Comparison of ENCODE assay signal across 18 mouse cellular contexts in genomic region chr14:56849681-56850080, GRCm38 (mm10). TPM values are rescaled to one million over a fixed set of nuclear protein-coding genes. Genes with fewer than 3 reads are reported as not detected.
DNase-seq lines count a peak whose midpoint lies in the region; ATAC-seq lines count a peak whose summit lies in the region.
"Had no signal": no experiment of that assay in that cellular context is flagged by ENCODE, and none has a peak within 500 bp of the region (broad histone marks: within the 10 kb centered on the region; RNA-seq: fewer than 3 reads in every experiment).

No protein-coding gene starts in this region.

- intact Hi-C loops in left cerebral cortex, postnatal 4 days (cut with DNase I), result no loop called here

- H3K4me2 ChIP-seq in midbrain, embryonic 14.5 days (ENCODE audit: low read length), result no peak overlapping the region
- no peak overlapping the region for H3K4me2 ChIP-seq in liver, embryonic 12.5 days
- H3K4me2 ChIP-seq: hindbrain, embryonic 14.5 days; limb, embryonic 15.5 days; neural tube, embryonic 13.5 days had no signal

- no peaks in the 10 kb centered on the region for H3K27me3 ChIP-seq in midbrain, embryonic 14.5 days (ENCODE audit: control insufficient read depth, insufficient read depth, low read length)
- H3K27me3 ChIP-seq in liver, embryonic 12.5 days (replicated peaks), result no peaks in the 10 kb centered on the region
- H3K27me3 ChIP-seq: limb, embryonic 15.5 days; neural tube, embryonic 13.5 days had no signal

- ATAC-seq in midbrain, embryonic 14.5 days (ENCODE audit: low FRiP score, low TSS enrichment), result no peak
- no peak for ATAC-seq in liver, embryonic 12.5 days
- ATAC-seq: forebrain, postnatal 0 days had no signal

- 73% methylated on average over 2 of the region's 2 CpGs for WGBS in midbrain, embryonic 14.5 days
- 40% methylated on average over 2 of the region's 2 CpGs for WGBS in liver, embryonic 12.5 days (ENCODE audit: insufficient replicate concordance)

- peaks cover 12% of the 10 kb centered on the region for H3K9me3 ChIP-seq in midbrain, embryonic 14.5 days (ENCODE audit: control insufficient read depth, low read length)
- H3K9me3 ChIP-seq in liver, embryonic 12.5 days (replicated peaks), result peaks cover 3% of the 10 kb centered on the region
- H3K9me3 ChIP-seq: limb, embryonic 15.5 days had no signal

- H3K27ac ChIP-seq in midbrain, embryonic 14.5 days (replicated peaks; ENCODE audit: low read depth, low read length), result no peak overlapping the region
- H3K27ac ChIP-seq in liver, embryonic 12.5 days, result no peak overlapping the region
- H3K27ac ChIP-seq: hindbrain, embryonic 14.5 days; limb, embryonic 15.5 days; macrophage; neural tube, embryonic 13.5 days had no signal

- DNase-seq in adrenal gland, adult 2 months, result peak; percentile 7
- no peak for DNase-seq in adrenal gland, adult 18-20 months (ENCODE audit: low spot score in 2 of 2)
- peak; percentile 4 for DNase-seq in left cerebral cortex, postnatal 4 days
- DNase-seq in left cerebral cortex, adult 9 months (ENCODE audit: low spot score in 2 of 2), result no peak
- peak; percentile 5 for DNase-seq in brain, adult 2 months (ENCODE audit: low read depth, low spot score)
- peak; percentile 77 to 88 for DNase-seq in kidney, postnatal 25 days
- no peak for DNase-seq in midbrain, embryonic 14.5 days
- DNase-seq: adrenal gland, postnatal 25 days; cerebellum, adult 11 months; forebrain, postnatal 0 days; right cerebral cortex, adult 18-20 months; thymus, postnatal 4 days had no signal

- H3K4me1 ChIP-seq in midbrain, embryonic 14.5 days (ENCODE audit: control insufficient read depth, insufficient read depth, low read length), result no peaks in the 10 kb centered on the region
- H3K4me1 ChIP-seq in liver, embryonic 12.5 days, result no peaks in the 10 kb centered on the region
- H3K4me1 ChIP-seq: limb, embryonic 15.5 days; neural tube, embryonic 13.5 days had no signal

- no peak overlapping the region for H3K9ac ChIP-seq in midbrain, embryonic 14.5 days (replicated peaks; ENCODE audit: low read length)
- no peak overlapping the region for H3K9ac ChIP-seq in liver, embryonic 12.5 days
- H3K9ac ChIP-seq: forebrain, postnatal 0 days; hindbrain, embryonic 14.5 days; limb, embryonic 15.5 days; neural tube, embryonic 13.5 days had no signal

- H3K36me3 ChIP-seq in midbrain, embryonic 14.5 days (ENCODE audit: control insufficient read depth, insufficient read depth, low read length), result no peaks in the 10 kb centered on the region
- no peaks in the 10 kb centered on the region for H3K36me3 ChIP-seq in liver, embryonic 12.5 days
- H3K36me3 ChIP-seq: limb, embryonic 15.5 days; neural tube, embryonic 13.5 days had no signal

- no peak overlapping the region for H3K4me3 ChIP-seq in midbrain, embryonic 14.5 days (replicated peaks; ENCODE audit: low read depth, low read length)
- no peak overlapping the region for H3K4me3 ChIP-seq in liver, embryonic 12.5 days
- H3K4me3 ChIP-seq: erythroblast, embryonic 14.5 days; limb, embryonic 15.5 days; neural tube, embryonic 13.5 days had no signal

RNA-seq across cellular contexts. Expression of gene Zmym2, which starts 36.8 kb away (rescaled TPM):
- 10 to 100 TPM; 44.5 to 56.7 TPM for total RNA-seq in adrenal gland, adult 2 months (2021)
- 3.4 and 3.5 TPM in 2 replicates for polyA plus RNA-seq in adrenal gland, adult 2 months (2012; rRNA removed)
- total RNA-seq in adrenal gland, adult 18-20 months (2021), result 10 to 100 TPM; 42.9 to 47.6 TPM
- 100 to 1,000 TPM; 103 to 116 TPM for total RNA-seq in left cerebral cortex, postnatal 4 days (2021)
- polyA plus RNA-seq in midbrain, embryonic 14.5 days (2014; fragmentation: Nextera tagmentation; extraction: Ambion mirVana), result 61.3 and 68.7 TPM in 2 replicates
- polyA plus RNA-seq in liver, embryonic 12.5 days (2016; fragmentation: Nextera tagmentation; extraction: Ambion mirVana), result 12.7 and 15.6 TPM in 2 replicates

RNA-seq across cellular contexts. Expression of gene Zmym5, which starts 38.2 kb away (rescaled TPM):
- 10 to 100 TPM; 30.1 to 34.9 TPM for total RNA-seq in adrenal gland, adult 2 months (2021)
- 1.4 and 1.6 TPM in 2 replicates for polyA plus RNA-seq in adrenal gland, adult 2 months (2012; rRNA removed)
- total RNA-seq in adrenal gland, adult 18-20 months (2021), result 10 to 100 TPM; 29.7 to 31.4 TPM
- total RNA-seq in left cerebral cortex, postnatal 4 days (2021), result 10 to 100 TPM; 32.9 to 35.8 TPM
- 31.5 and 34.7 TPM in 2 replicates for polyA plus RNA-seq in midbrain, embryonic 14.5 days (2014; fragmentation: Nextera tagmentation; extraction: Ambion mirVana)
- 10.9 and 11.6 TPM in 2 replicates for polyA plus RNA-seq in liver, embryonic 12.5 days (2016; fragmentation: Nextera tagmentation; extraction: Ambion mirVana)

Comparison
In these comparisons a context has a peak if more than half of its experiments do, and no peak if none do; other contexts are left out.
1. DNase-seq: peak in adrenal gland, adult 2 months (single experiment), left cerebral cortex, postnatal 4 days (single experiment), brain, adult 2 months (single experiment) and kidney, postnatal 25 days (2 of 2); none in adrenal gland, adult 18-20 months (0 of 2), left cerebral cortex, adult 9 months (0 of 2) and midbrain, embryonic 14.5 days (single experiment).